In the genomic region with DNA sequence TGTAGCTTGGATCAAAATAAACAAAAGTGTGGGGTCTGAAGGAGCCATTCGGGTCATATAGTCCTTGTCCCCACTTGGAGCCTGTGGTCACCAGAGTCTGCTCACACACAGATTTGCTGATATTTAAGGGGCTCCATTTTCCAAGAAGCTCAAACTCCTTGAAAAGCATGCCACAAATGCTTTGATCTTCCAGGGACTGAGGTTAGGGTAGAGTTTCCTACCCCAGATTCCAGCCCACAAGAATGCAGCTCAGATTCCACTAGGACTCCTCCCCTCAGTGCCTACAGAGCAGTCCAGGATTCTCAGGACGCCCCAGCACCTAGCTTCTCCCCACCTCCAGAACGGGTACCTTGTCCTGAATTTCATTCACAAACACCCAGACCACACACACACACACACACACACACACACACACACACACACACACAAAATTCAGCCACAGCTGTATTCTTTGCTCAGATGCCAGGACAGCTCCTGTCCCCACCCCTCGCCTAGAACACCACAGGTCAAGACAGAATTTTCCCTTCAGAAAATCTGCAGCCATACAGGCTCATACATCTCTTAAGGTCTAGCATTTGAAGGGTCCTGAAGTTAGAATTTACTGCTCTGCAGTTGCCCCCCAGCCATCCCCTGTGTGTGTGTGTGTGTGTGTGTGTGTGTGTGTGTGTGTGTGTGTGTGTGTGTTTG, we compare ENCODE assay signal across 9 mouse cellular contexts.
A peak's percentile ranks its signal among the peaks of the same experiment; 100 is the strongest.
DNase-seq lines count a peak whose midpoint lies in the region; ATAC-seq and TF ChIP-seq lines count a peak whose summit lies in the region.
"Had no signal": no experiment of that assay in that cellular context is flagged by ENCODE, and none has a peak within 500 bp of the region (broad histone marks: within the 10 kb centered on the region; RNA-seq: fewer than 3 reads in every experiment).

No protein-coding gene starts in this region.

- no peak for TF ChIP-seq CTCF in hindbrain, postnatal 0 days (IDR thresholded peaks at IDR 0.05; ENCODE audit: low read depth)

- 0 out of 2 replicates have a peak, but pooled peaks cover 5% of the 10 kb centered on the region for H3K36me3 ChIP-seq in hindbrain, embryonic 10.5 days
- H3K36me3 ChIP-seq in hindbrain, postnatal 0 days (ENCODE audit: insufficient read depth, low read length): no peaks in the 10 kb centered on the region
- H3K36me3 ChIP-seq in limb, embryonic 14.5 days (ENCODE audit: control insufficient read depth, insufficient read depth, low read length): no peaks in the 10 kb centered on the region
- H3K36me3 ChIP-seq: G1E had no signal

- no peaks in the 10 kb centered on the region for H3K9me3 ChIP-seq in hindbrain, embryonic 10.5 days
- H3K9me3 ChIP-seq in hindbrain, postnatal 0 days (ENCODE audit: low read length): no peaks in the 10 kb centered on the region
- no peaks in the 10 kb centered on the region for H3K9me3 ChIP-seq in limb, embryonic 14.5 days (ENCODE audit: control insufficient read depth, low read length)
- H3K9me3 ChIP-seq: G1E had no signal

- peaks cover 45% of the 10 kb centered on the region for H3K4me1 ChIP-seq in hindbrain, embryonic 10.5 days (replicated peaks)
- H3K4me1 ChIP-seq in hindbrain, postnatal 0 days (ENCODE audit: insufficient read depth, low read length): no peaks in the 10 kb centered on the region
- peaks cover 30% of the 10 kb centered on the region for H3K4me1 ChIP-seq in limb, embryonic 14.5 days (ENCODE audit: control insufficient read depth, insufficient read depth, low read length)

- no peak overlapping the region for H3K4me2 ChIP-seq in hindbrain, postnatal 0 days (ENCODE audit: low read depth, low read length)
- H3K4me2 ChIP-seq in limb, embryonic 14.5 days (replicated peaks; ENCODE audit: low read depth, low read length, severe bottlenecking): no peak overlapping the region

- WGBS in hindbrain, embryonic 10.5 days: 37% methylated on average over 4 of the region's 4 CpGs
- WGBS in hindbrain, postnatal 0 days: 56% methylated on average over 4 of the region's 4 CpGs
- WGBS in limb, embryonic 14.5 days: 18% methylated on average over 4 of the region's 4 CpGs

- no peak overlapping the region for H3K4me3 ChIP-seq in hindbrain, embryonic 10.5 days
- no peak overlapping the region for H3K4me3 ChIP-seq in hindbrain, postnatal 0 days (ENCODE audit: low read length)
- H3K4me3 ChIP-seq in limb, embryonic 14.5 days (replicated peaks; ENCODE audit: low read length): no peak overlapping the region

- H3K27me3 ChIP-seq in hindbrain, embryonic 10.5 days (ENCODE audit: insufficient read depth, poor library complexity, severe bottlenecking): no peaks in the 10 kb centered on the region
- no peaks in the 10 kb centered on the region for H3K27me3 ChIP-seq in hindbrain, postnatal 0 days (ENCODE audit: insufficient read depth, low read length)
- no peaks in the 10 kb centered on the region for H3K27me3 ChIP-seq in limb, embryonic 14.5 days (ENCODE audit: control insufficient read depth, insufficient read depth, low read length)

- no peak for ATAC-seq in hindbrain, postnatal 0 days
- ATAC-seq in limb, embryonic 14.5 days (ENCODE audit: low FRiP score, low read depth): peak; percentile 83

- H3K27ac ChIP-seq in hindbrain, embryonic 10.5 days: peak overlapping the region; percentile 66
- no peak overlapping the region for H3K27ac ChIP-seq in hindbrain, postnatal 0 days
- peak overlapping the region; percentile 67 for H3K27ac ChIP-seq in limb, embryonic 14.5 days (replicated peaks; ENCODE audit: low read depth, low read length)

- peak; percentile 27 for DNase-seq in hindbrain, embryonic 10.5 days (ENCODE audit: low spot score)
- no peak for DNase-seq in hindbrain, postnatal 0 days (ENCODE audit: low spot score)
- peak; percentile 35 for DNase-seq in lung, postnatal 36 days
- DNase-seq in lung, postnatal 10 days: no peak
- peak; percentile 58 for DNase-seq in embryo, embryonic 11 days
- DNase-seq in limb, embryonic 14.5 days (ENCODE audit: low spot score): peak; percentile 27
- DNase-seq in cerebellum, adult 9-11 months: no peak
- no peak for DNase-seq in urinary bladder, postnatal 14 days (ENCODE audit: low spot score)

- TF ChIP-seq POLR2A in limb, embryonic 14.5 days (IDR thresholded peaks at IDR 0.05; ENCODE audit: borderline replicate concordance, extremely low read depth, insufficient read depth, insufficient read length): no peak

- H3K9ac ChIP-seq in hindbrain, postnatal 0 days (replicated peaks; ENCODE audit: low read length): no peak overlapping the region
- H3K9ac ChIP-seq in limb, embryonic 14.5 days (ENCODE audit: low read depth, low read length, severe bottlenecking): no peak overlapping the region

Comparison
In these comparisons a context has a peak if more than half of its experiments do, and no peak if none do; other contexts are left out.
1. DNase-seq: peak in hindbrain, embryonic 10.5 days (single experiment), lung, postnatal 36 days (single experiment), embryo, embryonic 11 days (single experiment) and limb, embryonic 14.5 days (single experiment); none in hindbrain, postnatal 0 days (single experiment), lung, postnatal 10 days (single experiment), cerebellum, adult 9-11 months (single experiment) and urinary bladder, postnatal 14 days (single experiment).